Comparison of ENCODE assay signal across 9 mouse cellular contexts in the genomic region with DNA sequence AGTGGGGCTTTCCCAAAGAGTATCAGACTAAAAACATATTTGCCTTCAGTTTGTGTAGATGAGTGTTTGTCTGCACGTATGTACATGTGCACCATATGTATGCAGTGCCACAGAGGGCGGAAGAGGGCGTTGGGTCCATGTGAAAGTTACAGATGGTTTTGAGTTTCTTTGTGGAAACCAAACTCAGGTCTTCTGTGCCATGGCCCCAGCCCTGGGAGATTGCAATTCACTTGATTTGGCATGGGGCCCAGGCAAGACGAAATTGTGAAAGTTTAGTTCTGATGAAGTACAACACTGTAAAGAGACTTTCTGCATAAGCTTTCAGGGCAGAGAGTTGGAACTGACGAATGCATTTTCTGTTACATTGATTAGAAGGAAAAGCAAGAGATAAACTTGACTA.
A peak's percentile ranks its signal among the peaks of the same experiment; 100 is the strongest.
DNase-seq lines count a peak whose midpoint lies in the region; ATAC-seq and TF ChIP-seq lines count a peak whose summit lies in the region.
"Had no signal": no experiment of that assay in that cellular context is flagged by ENCODE, and none has a peak within 500 bp of the region (broad histone marks: within the 10 kb centered on the region; RNA-seq: fewer than 3 reads in every experiment).

No protein-coding gene starts in this region.

- no peak overlapping the region for H3K4me2 ChIP-seq in lung, postnatal 0 days (replicated peaks; ENCODE audit: low read depth, low read length)
- H3K4me2 ChIP-seq: liver, embryonic 11.5 days had no signal

- no peaks in the 10 kb centered on the region for H3K4me1 ChIP-seq in lung, postnatal 0 days (ENCODE audit: insufficient read depth, low read depth, low read length)

- TF ChIP-seq EP300 in lung, postnatal 0 days (IDR thresholded peaks at IDR 0.05): no peak

- no peak overlapping the region for H3K4me3 ChIP-seq in lung, postnatal 0 days (ENCODE audit: low read depth, low read length)

- no peak for TF ChIP-seq CTCF in lung, postnatal 0 days (IDR thresholded peaks at IDR 0.05)

- H3K9me3 ChIP-seq in lung, postnatal 0 days (ENCODE audit: low read length): no peaks in the 10 kb centered on the region

- peak; percentile 8 for DNase-seq in kidney, adult 9 months
- DNase-seq in kidney, adult 18-20 months: no peak
- peak; percentile 76 for DNase-seq in adrenal gland, postnatal 10 days
- DNase-seq in fibroblast of lung, adult 2 months (ENCODE audit: low read depth): peak; percentile 33
- DNase-seq in lung, postnatal 0 days (ENCODE audit: low spot score): peak; percentile 57
- DNase-seq in embryo, embryonic 11 days: no peak
- no peak for DNase-seq in cerebellum, postnatal 25 days
- DNase-seq: right cerebral cortex, postnatal 14 days had no signal

- peak; percentile 53; the same call in 1 of the 2 replicates for ATAC-seq in lung, postnatal 0 days

- no peak overlapping the region for H3K27ac ChIP-seq in lung, postnatal 0 days (ENCODE audit: low read length)

- WGBS in lung, postnatal 0 days: 65% methylated on average over 5 of the region's 5 CpGs

- no peak overlapping the region for H3K9ac ChIP-seq in lung, postnatal 0 days (replicated peaks; ENCODE audit: low read depth)

- no peaks in the 10 kb centered on the region for H3K27me3 ChIP-seq in lung, postnatal 0 days (replicated peaks; ENCODE audit: insufficient read depth, low read length)

- no peaks in the 10 kb centered on the region for H3K36me3 ChIP-seq in lung, postnatal 0 days (ENCODE audit: insufficient read depth, low read length)

Comparison
In these comparisons a context has a peak if more than half of its experiments do, and no peak if none do; other contexts are left out.
1. DNase-seq: peak in kidney, adult 9 months (single experiment), adrenal gland, postnatal 10 days (single experiment), fibroblast of lung, adult 2 months (single experiment) and lung, postnatal 0 days (single experiment); none in kidney, adult 18-20 months (single experiment), embryo, embryonic 11 days (single experiment) and cerebellum, postnatal 25 days (0 of 2).